Mouse (Mus musculus): ENCODE results near the gene Pcp2. TPM values are rescaled to one million over a fixed set of nuclear protein-coding genes. Genes with fewer than 3 reads are reported as not detected.
A peak's percentile ranks its signal among the peaks of the same experiment; 100 is the strongest.

Pcp2 gene
- 0.56 TPM in 1 of 2 replicates, not detected in the other for polyA plus RNA-seq (2014; fragmentation: Nextera tagmentation; extraction: Ambion mirVana)

DNA sequence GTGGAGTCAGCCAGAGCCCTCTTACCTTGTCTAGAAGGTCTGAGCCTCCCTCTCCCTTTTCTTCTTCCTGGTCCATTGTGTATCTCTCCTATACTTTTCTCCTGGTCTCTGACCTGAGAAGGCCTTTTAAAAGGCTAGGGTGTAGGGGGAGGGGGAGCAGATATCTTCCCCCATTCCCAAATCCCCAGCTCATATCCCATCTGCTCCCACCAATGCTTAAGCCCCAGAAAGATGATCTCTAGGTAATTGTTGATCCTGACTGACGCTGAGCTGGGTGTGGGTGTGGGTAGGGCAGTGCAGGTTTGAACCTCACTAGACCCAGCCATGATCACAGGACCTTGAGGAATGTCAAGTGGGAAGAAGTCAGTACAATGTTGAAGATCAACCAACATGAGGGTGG, at the start of gene Pcp2:
Gene Pcp2, minus strand, starts transcription at position 101 of the 400 bp plus-strand sequence.
- Histone ChIP-seq H3K4me2 (replicated peaks; ENCODE audit: low read depth, low read length) (no peak within 1 kb of the TSS), H3K9ac (replicated peaks; ENCODE audit: low read depth, low read length) (no peak within 1 kb of the TSS), H3K9me3 (ENCODE audit: control insufficient read depth, low read depth, low read length) (no peaks in the 10 kb centered on the region), H3K36me3 (ENCODE audit: control insufficient read depth, insufficient read depth, low read length) (no peaks in the 10 kb centered on the region; the same call in 1 of the 2 replicates), H3K27ac (ENCODE audit: low read length) (no peak within 1 kb of the TSS), H3K4me1 (ENCODE audit: control insufficient read depth, insufficient read depth, low read length) (peaks cover under 1% of the 10 kb centered on the region; the same call in 1 of the 2 replicates), H3K4me3 (ENCODE audit: low read depth, low read length) (no peak within 1 kb of the TSS), H3K27me3 (ENCODE audit: control insufficient read depth, insufficient read depth, low read length) (no peaks in the 10 kb centered on the region)
- ATAC-seq (ENCODE audit: insufficient number of reproducible peaks, insufficient read depth, low FRiP score, low read depth) = no peak
- 60% methylated on average over 1 of the region's 1 CpGs for WGBS

DNA sequence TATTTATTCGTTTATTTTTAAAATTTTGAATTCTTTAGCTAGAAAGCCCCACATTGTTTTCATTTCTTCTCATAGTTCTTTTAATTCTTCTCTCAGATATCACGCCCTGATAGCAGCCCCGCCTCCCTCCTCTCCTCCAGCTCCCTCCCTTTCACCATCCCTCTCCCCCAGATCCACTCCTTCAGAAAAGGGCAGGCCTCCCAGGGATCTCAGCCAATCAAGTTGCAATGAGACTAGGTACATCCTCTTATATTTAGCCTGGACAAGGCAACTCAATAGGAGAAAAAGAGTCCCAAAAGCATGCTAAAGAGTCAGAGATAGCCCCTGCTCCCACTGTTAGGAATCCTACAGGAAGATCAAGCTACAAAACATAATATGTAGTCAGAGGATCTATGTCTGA, 49.3 kb upstream of the Pcp2 start:
- Histone ChIP-seq H3K36me3 (ENCODE audit: control insufficient read depth, insufficient read depth, low read length) (peaks cover 10% of the 10 kb centered on the region), H3K4me2 (replicated peaks; ENCODE audit: low read depth, low read length) (no peak overlapping the region), H3K27me3 (ENCODE audit: control insufficient read depth, insufficient read depth, low read length) (no peaks in the 10 kb centered on the region), H3K9me3 (ENCODE audit: control insufficient read depth, low read depth, low read length) (no peaks in the 10 kb centered on the region), H3K4me3 (ENCODE audit: low read depth, low read length) (no peak overlapping the region), H3K27ac (ENCODE audit: low read length) (no peak overlapping the region), H3K4me1 (ENCODE audit: control insufficient read depth, insufficient read depth, low read length) (peaks cover 3% of the 10 kb centered on the region; the same call in 1 of the 2 replicates), H3K9ac (replicated peaks; ENCODE audit: low read depth, low read length) (no peak overlapping the region)
- 41% methylated on average over 3 of the region's 3 CpGs for WGBS
- no peak for ATAC-seq (ENCODE audit: insufficient number of reproducible peaks, insufficient read depth, low FRiP score, low read depth)

DNA sequence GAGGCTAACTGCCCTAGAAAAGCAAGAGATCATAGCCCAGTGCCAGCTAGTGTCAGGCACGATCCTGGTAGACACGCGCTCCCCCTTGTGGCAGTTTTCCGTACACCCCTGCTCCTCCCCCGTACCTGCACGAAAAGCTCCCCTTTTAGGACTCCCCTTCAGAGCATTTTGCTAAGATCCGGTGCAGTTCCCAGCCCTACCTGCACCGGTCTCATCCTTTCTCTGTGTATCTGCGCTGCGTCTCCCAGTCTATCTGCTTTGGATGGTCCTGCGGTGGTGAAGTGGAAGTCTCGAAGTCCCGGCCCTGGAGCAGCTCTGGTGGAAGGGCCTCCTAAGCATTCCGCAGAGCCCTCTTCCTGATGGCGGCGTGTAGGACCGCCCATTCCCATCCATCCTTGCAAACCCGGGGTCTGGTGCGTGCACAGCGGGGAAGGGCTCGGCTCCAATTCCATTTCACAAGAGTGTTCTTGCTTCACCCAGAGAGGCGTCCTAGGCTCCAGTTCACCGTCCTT, 46.7 kb upstream of the Pcp2 start, which contains the start of gene Fcor:
Gene Fcor, minus strand, starts transcription at position 383 of the 512 bp plus-strand sequence.
- Histone ChIP-seq H3K9ac (replicated peaks; ENCODE audit: low read depth, low read length) (peak within 1 kb of the TSS; percentile 36; the same call in 1 of the 2 replicates), H3K4me3 (ENCODE audit: low read depth, low read length) (peak within 1 kb of the TSS; percentile 45), H3K9me3 (ENCODE audit: control insufficient read depth, low read depth, low read length) (no peaks in the 10 kb centered on the region), H3K27me3 (ENCODE audit: control insufficient read depth, insufficient read depth, low read length) (no peaks in the 10 kb centered on the region), H3K4me2 (replicated peaks; ENCODE audit: low read depth, low read length) (peak within 1 kb of the TSS; percentile 71), H3K4me1 (ENCODE audit: control insufficient read depth, insufficient read depth, low read length) (no peaks in the 10 kb centered on the region), H3K36me3 (ENCODE audit: control insufficient read depth, insufficient read depth, low read length) (no peaks in the 10 kb centered on the region), H3K27ac (ENCODE audit: low read length) (peak within 1 kb of the TSS; percentile 64; the same call in 1 of the 2 replicates)
- under 1% methylated on average over 23 of the region's 23 CpGs for WGBS
- ATAC-seq (ENCODE audit: insufficient number of reproducible peaks, insufficient read depth, low FRiP score, low read depth) = peak; percentile 76

DNA sequence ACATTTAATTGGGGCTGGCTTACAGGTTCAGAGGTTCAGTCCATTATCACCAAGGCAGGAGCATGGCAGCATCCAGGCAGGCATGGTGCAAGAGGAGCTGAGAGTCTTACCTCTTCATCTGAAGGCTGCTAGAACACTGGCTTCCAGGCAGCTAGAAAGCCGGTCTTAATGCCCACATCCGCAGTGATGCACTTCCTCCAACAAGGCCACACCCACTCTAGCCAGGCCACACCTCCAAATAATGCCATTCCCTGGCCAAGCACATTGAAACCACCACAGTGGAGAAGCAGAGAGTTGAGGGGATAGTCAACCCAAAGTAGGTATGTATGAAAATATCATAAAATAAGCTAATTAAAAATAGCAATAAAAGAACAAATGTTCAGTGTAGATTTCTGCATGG, 45.0 kb upstream of the Pcp2 start:
- WGBS = 77% methylated on average over 2 of the region's 2 CpGs
- H3K36me3 ChIP-seq (ENCODE audit: control insufficient read depth, insufficient read depth, low read length) = no peaks in the 10 kb centered on the region
- no peak overlapping the region for H3K27ac ChIP-seq (ENCODE audit: low read length)
- no peaks in the 10 kb centered on the region for H3K9me3 ChIP-seq (ENCODE audit: control insufficient read depth, low read depth, low read length)
- H3K4me3 ChIP-seq (ENCODE audit: low read depth, low read length) = no peak overlapping the region
- no peaks in the 10 kb centered on the region for H3K27me3 ChIP-seq (ENCODE audit: control insufficient read depth, insufficient read depth, low read length)
- H3K9ac ChIP-seq (replicated peaks; ENCODE audit: low read depth, low read length) = no peak overlapping the region
- H3K4me1 ChIP-seq (ENCODE audit: control insufficient read depth, insufficient read depth, low read length) = no peaks in the 10 kb centered on the region
- H3K4me2 ChIP-seq (replicated peaks; ENCODE audit: low read depth, low read length) = no peak overlapping the region
- no peak for ATAC-seq (ENCODE audit: insufficient number of reproducible peaks, insufficient read depth, low FRiP score, low read depth)

DNA sequence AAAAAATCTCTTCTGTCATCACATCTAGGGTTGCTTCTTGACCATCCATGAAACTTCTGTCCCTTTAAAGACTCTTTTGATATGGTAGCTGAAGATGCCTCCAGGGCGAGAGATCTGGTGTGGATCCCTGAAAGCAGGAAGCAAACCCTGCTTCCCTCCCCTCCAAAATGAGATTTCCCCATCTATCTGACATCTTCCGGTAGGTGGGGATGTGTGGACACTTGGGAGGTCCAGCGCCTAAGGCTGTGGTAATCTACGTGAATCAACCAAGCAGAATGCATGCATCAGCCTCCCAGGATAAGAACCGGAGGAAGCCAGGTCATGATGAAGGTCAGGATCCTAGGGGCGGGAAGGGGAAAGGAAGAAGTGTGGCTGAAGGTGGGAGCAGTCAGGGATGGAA, 40.2 kb upstream of the Pcp2 start, which contains the start of gene Mcemp1:
Gene Mcemp1, plus strand, starts transcription at position 248 of the 400 bp plus-strand sequence.
- no peaks in the 10 kb centered on the region for H3K27me3 ChIP-seq (ENCODE audit: control insufficient read depth, insufficient read depth, low read length)
- H3K4me1 ChIP-seq (ENCODE audit: control insufficient read depth, insufficient read depth, low read length) = no peaks in the 10 kb centered on the region
- ATAC-seq (ENCODE audit: insufficient number of reproducible peaks, insufficient read depth, low FRiP score, low read depth) = no peak
- WGBS = 69% methylated on average over 6 of the region's 6 CpGs
- H3K4me3 ChIP-seq (ENCODE audit: low read depth, low read length) = no peak within 1 kb of the TSS
- no peaks in the 10 kb centered on the region for H3K36me3 ChIP-seq (ENCODE audit: control insufficient read depth, insufficient read depth, low read length)
- no peaks in the 10 kb centered on the region for H3K9me3 ChIP-seq (ENCODE audit: control insufficient read depth, low read depth, low read length)
- no peak within 1 kb of the TSS for H3K9ac ChIP-seq (replicated peaks; ENCODE audit: low read depth, low read length)
- H3K4me2 ChIP-seq (replicated peaks; ENCODE audit: low read depth, low read length) = no peak within 1 kb of the TSS
- H3K27ac ChIP-seq (ENCODE audit: low read length) = no peak within 1 kb of the TSS

DNA sequence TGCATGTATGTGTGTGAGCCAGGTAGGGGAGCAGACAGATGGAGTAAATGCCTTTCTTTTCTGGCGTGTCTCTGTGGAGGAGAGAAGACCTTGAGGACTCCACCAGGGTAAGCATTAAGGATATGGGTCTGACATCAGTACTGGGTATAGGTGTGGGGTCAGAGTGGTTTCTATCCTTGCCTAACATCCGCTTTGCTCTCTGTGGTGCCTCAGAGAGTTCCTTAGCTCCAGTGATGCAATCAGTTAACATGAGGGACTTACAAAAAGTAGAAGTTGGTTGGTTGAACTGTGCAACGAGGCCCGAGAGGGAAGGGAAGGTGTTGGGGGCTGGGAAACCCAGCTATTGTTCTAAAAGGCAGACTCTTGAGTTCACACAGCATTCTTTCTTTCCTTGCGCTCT, 39.1 kb upstream of the Pcp2 start:
- H3K27ac ChIP-seq (ENCODE audit: low read length) = no peak overlapping the region
- H3K4me3 ChIP-seq (ENCODE audit: low read depth, low read length) = no peak overlapping the region
- H3K4me2 ChIP-seq (replicated peaks; ENCODE audit: low read depth, low read length) = no peak overlapping the region
- H3K27me3 ChIP-seq (ENCODE audit: control insufficient read depth, insufficient read depth, low read length) = no peaks in the 10 kb centered on the region
- H3K4me1 ChIP-seq (ENCODE audit: control insufficient read depth, insufficient read depth, low read length) = no peaks in the 10 kb centered on the region
- no peak for ATAC-seq (ENCODE audit: insufficient number of reproducible peaks, insufficient read depth, low FRiP score, low read depth)
- H3K9ac ChIP-seq (replicated peaks; ENCODE audit: low read depth, low read length) = no peak overlapping the region
- WGBS = 62% methylated on average over 5 of the region's 5 CpGs
- no peaks in the 10 kb centered on the region for H3K9me3 ChIP-seq (ENCODE audit: control insufficient read depth, low read depth, low read length)
- H3K36me3 ChIP-seq (ENCODE audit: control insufficient read depth, insufficient read depth, low read length) = no peaks in the 10 kb centered on the region

DNA sequence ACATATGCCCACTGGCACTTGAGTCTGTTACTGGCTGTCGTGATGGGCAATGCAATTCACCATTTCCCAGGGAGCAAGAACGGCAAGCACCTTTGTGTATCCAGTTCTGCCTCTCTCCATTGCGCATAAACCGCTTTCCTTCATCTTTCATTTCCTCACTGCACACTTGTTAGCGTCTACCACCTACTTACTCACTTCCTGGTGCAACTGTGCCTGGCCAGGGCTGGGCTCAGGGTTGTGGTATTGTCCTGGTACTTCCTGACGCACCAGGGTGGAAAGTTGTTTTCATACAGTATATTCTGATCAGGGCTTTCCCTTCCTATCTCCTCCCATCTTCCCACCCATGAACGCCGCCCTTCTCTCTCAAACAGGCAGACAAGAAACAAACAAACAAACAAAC, 35.5 kb upstream of the Pcp2 start:
- no peak for ATAC-seq (ENCODE audit: insufficient number of reproducible peaks, insufficient read depth, low FRiP score, low read depth)
- Histone ChIP-seq H3K27me3 (ENCODE audit: control insufficient read depth, insufficient read depth, low read length) (no peaks in the 10 kb centered on the region), H3K9ac (replicated peaks; ENCODE audit: low read depth, low read length) (no peak overlapping the region), H3K4me2 (replicated peaks; ENCODE audit: low read depth, low read length) (no peak overlapping the region), H3K9me3 (ENCODE audit: control insufficient read depth, low read depth, low read length) (no peaks in the 10 kb centered on the region), H3K4me3 (ENCODE audit: low read depth, low read length) (no peak overlapping the region), H3K27ac (ENCODE audit: low read length) (no peak overlapping the region), H3K36me3 (ENCODE audit: control insufficient read depth, insufficient read depth, low read length) (no peaks in the 10 kb centered on the region), H3K4me1 (ENCODE audit: control insufficient read depth, insufficient read depth, low read length) (no peaks in the 10 kb centered on the region)
- 78% methylated on average over 8 of the region's 8 CpGs for WGBS

DNA sequence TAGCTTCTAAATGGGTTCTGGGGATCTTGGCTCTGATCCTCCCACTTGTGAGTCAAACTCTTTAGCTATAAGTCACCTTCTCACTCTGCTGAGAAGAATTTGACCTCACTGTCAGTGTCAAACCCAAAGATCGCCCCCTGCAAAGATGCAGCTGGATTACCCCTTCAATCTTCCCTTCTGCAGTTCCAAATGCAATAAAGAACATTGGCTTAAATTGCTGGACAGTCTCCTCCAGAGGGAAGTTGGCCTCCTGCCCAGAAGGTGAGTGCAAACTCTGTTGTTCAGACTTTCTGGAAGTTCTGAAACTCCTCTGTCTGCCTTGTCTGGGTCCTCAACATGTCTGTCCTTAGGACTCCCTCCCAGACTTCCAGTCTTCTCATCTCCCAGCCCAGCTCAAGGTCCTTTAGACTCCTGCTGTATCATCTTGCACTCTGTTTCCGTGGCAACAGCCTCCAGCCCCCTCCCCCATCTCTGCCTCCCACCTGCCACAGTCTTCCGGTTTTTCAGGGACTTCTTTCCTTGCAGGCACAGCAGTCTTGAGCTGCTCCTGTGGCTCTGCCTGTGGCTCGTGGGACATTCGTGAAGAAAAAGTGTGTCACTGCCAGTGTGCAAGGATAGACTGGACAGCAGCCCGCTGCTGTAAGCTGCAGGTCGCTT, 31.5 kb upstream of the Pcp2 start:
- Histone ChIP-seq H3K36me3 (ENCODE audit: control insufficient read depth, insufficient read depth, low read length) (no peaks in the 10 kb centered on the region), H3K4me1 (ENCODE audit: control insufficient read depth, insufficient read depth, low read length) (no peaks in the 10 kb centered on the region), H3K9me3 (ENCODE audit: control insufficient read depth, low read depth, low read length) (no peaks in the 10 kb centered on the region), H3K9ac (replicated peaks; ENCODE audit: low read depth, low read length) (no peak overlapping the region), H3K27me3 (ENCODE audit: control insufficient read depth, insufficient read depth, low read length) (no peaks in the 10 kb centered on the region), H3K4me2 (replicated peaks; ENCODE audit: low read depth, low read length) (no peak overlapping the region), H3K27ac (ENCODE audit: low read length) (no peak overlapping the region), H3K4me3 (ENCODE audit: low read depth, low read length) (no peak overlapping the region)
- ATAC-seq (ENCODE audit: insufficient number of reproducible peaks, insufficient read depth, low FRiP score, low read depth) = no peak; the same call in 1 of the 2 replicates
- WGBS = 27% methylated on average over 7 of the region's 7 CpGs

Measured in stomach, embryonic 14.5 days (tissue).